Mouse (Mus musculus) heart, embryonic 14.5 days (tissue): ENCODE measurements around the gene Nmnat2. TPM values are rescaled to one million over a fixed set of nuclear protein-coding genes. Genes with fewer than 3 reads are reported as not detected.

Experiments used
- ATAC-seq: fragments of 200-750 bp; cut with Nextera tagmentation; 2 replicates; pipeline ENCODE4 v1.8.0; 2017; ENCODE audit warnings: low read depth, moderate TSS enrichment; ENCODE audit not compliant: insufficient number of reproducible peaks, insufficient read depth, low FRiP score
- H3K27ac ChIP-seq, 2 experiments: fragments of 200-500 bp in 1 of 2; fragments of 300-500 bp in 1 of 2; sonication (generic) in 1 of 2; replicated peaks in 1 of 2; 2 replicates each; pipeline ENCODE4 v1.5.1; 2012 to 2014; ENCODE audit warnings: low read depth in 2 of 2, low read length in 2 of 2, control low read depth in 1 of 2, mild to moderate bottlenecking in 1 of 2, mixed read lengths in 1 of 2; ENCODE audit not compliant: control insufficient read depth in 1 of 2, insufficient read depth in 1 of 2
- H3K27me3 ChIP-seq: fragments of 300-500 bp; sonication (generic); 2 replicates; pipeline ENCODE4 v1.6.1; 2014; ENCODE audit warnings: mild to moderate bottlenecking, low read length, control low read depth; ENCODE audit not compliant: control insufficient read depth, insufficient read depth
- H3K36me3 ChIP-seq: fragments of 300-500 bp; sonication (generic); 2 replicates; pipeline ENCODE4 v1.6.1; 2014; ENCODE audit warnings: mild to moderate bottlenecking, control low read depth, low read length, mixed read lengths; ENCODE audit not compliant: control insufficient read depth, insufficient read depth
- H3K4me1 ChIP-seq, 2 experiments: fragments of 200-500 bp in 1 of 2; fragments of 300-500 bp in 1 of 2; sonication (generic) in 1 of 2; 2 replicates each; pipeline ENCODE4 v1.6.1; 2012 to 2014; ENCODE audit warnings: low read length in 2 of 2, control low read depth in 1 of 2, mixed read lengths in 1 of 2; ENCODE audit not compliant: control insufficient read depth in 2 of 2, insufficient read depth in 2 of 2
- H3K4me2 ChIP-seq: fragments of 300-500 bp; sonication (generic); 2 replicates; pipeline ENCODE4 v1.6.1; 2014; ENCODE audit warnings: mild to moderate bottlenecking, low read length
- H3K4me3 ChIP-seq, 2 experiments: fragments of 200-500 bp in 1 of 2; fragments of 300-500 bp in 1 of 2; sonication (generic) in 1 of 2; 2 replicates each; pipeline ENCODE4 v1.5.1; 2012 to 2014; ENCODE audit warnings: low read length in 2 of 2, mild to moderate bottlenecking in 2 of 2, control low read depth in 1 of 2, low read depth in 1 of 2, moderate library complexity in 1 of 2; ENCODE audit not compliant: control insufficient read depth in 1 of 2, insufficient read depth in 1 of 2
- H3K9ac ChIP-seq: fragments of 300-500 bp; sonication (generic); 2 replicates; pipeline ENCODE4 v1.6.1; 2014; ENCODE audit warnings: mild to moderate bottlenecking, low read length
- H3K9me3 ChIP-seq: fragments of 300-500 bp; sonication (generic); 2 replicates; pipeline ENCODE4 v1.6.1; 2016; ENCODE audit warnings: low read length, control low read depth; ENCODE audit not compliant: control insufficient read depth
- WGBS: fragments of 180-500 bp; shearing (Covaris S2); extraction: QIAGEN DNeasy Blood & Tissue Kit; methylation state at CpG from one replicate; pipeline ENCODE4 v1.1.7; 2014; 5-methylcytosine and 5-hydroxymethylcytosine counted together
- polyA plus RNA-seq: library from polyadenylated mRNA; unstranded; fragments of >200 nt; fragmentation: Nextera tagmentation; extraction: Ambion mirVana; gene quantifications from 2 replicates; pipeline ENCODE4 v1.2.1, GENCODE M21; 2014

Nmnat2 gene
- polyA plus RNA-seq, 1 experiment from 2014 or later = 1.1 TPM

DNA sequence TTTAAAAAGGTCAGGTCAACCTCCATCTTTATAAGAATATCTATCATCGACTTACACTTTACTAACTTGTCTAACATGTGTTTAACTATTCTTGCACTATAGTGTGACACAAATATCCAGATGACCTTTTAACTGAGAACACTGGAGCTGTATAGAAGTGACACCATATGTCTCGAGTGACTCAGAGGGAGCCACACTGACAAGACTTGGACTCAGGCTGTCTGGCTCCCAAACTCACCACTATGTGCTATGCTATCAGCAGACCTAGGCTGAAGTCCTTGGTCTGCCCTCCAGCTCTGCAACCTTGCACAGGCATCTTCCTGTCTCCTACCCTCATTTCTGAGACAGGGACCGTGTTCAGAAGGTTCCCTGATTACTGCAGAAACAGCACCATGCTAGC is 209.0 kb downstream of the Nmnat2 start:
- no peaks in the 10 kb centered on the region for H3K9me3 ChIP-seq
- H3K27ac ChIP-seq = no peak overlapping the region
- WGBS = 62% methylated on average over 3 of the region's 3 CpGs

GRCm38 (mm10) chr1:153168293-153168692 is 213.5 kb downstream of the Nmnat2 start:
- Histone ChIP-seq H3K36me3 (no peaks in the 10 kb centered on the region), H3K9ac (no peak overlapping the region), H3K4me1 (peaks cover 14 to 21% of the 10 kb centered on the region in 2 experiments), H3K27ac (no peak overlapping the region), H3K4me3 (no peak overlapping the region), H3K4me2 (no peak overlapping the region), H3K27me3 (no peaks in the 10 kb centered on the region), H3K9me3 (no peaks in the 10 kb centered on the region)
- WGBS = 86% methylated on average over 5 of the region's 5 CpGs
- ATAC-seq = no peak

More for the DNA sequence above, 209.0 kb downstream of the Nmnat2 start:
- H3K4me2 ChIP-seq = no peak overlapping the region
- ATAC-seq = no peak
- H3K4me3 ChIP-seq = no peak overlapping the region
- no peaks in the 10 kb centered on the region for H3K36me3 ChIP-seq
- peaks cover 4 to 5% of the 10 kb centered on the region in 2 experiments; a peak in 3 of 4 replicates for H3K4me1 ChIP-seq
- no peaks in the 10 kb centered on the region for H3K27me3 ChIP-seq
- H3K9ac ChIP-seq = no peak overlapping the region

Other genes starting within 250 kb of the Nmnat2 start
- not detected in 2 replicates for gene Apobec4, start 204.4 kb upstream of the Nmnat2 start, polyA plus RNA-seq
- 66.8 and 72.0 TPM in 2 replicates for gene Rgl1, start 188.6 kb upstream of the Nmnat2 start, polyA plus RNA-seq
- gene Arpc5, start 188.5 kb upstream of the Nmnat2 start, polyA plus RNA-seq = 215 and 228 TPM in 2 replicates
- gene Ncf2, start 154.8 kb upstream of the Nmnat2 start, polyA plus RNA-seq = 3.1 and 6.2 TPM in 2 replicates
- 28.2 and 29.1 TPM in 2 replicates for gene Smg7, start 52.3 kb upstream of the Nmnat2 start, polyA plus RNA-seq
- 10.5 and 11.3 TPM in 2 replicates for gene Lamc2, start 231.5 kb downstream of the Nmnat2 start, polyA plus RNA-seq